Mouse (Mus musculus): ENCODE measurements around the gene Adra1b. TPM values are rescaled to one million over a fixed set of nuclear protein-coding genes. Genes with fewer than 3 reads are reported as not detected.
A peak's percentile ranks its signal among the peaks of the same experiment; 100 is the strongest.

The Adra1b gene
- polyA plus RNA-seq, 1 experiment from 2014 or later: 0.55 TPM

- H3K9me3 ChIP-seq (ENCODE audit: control insufficient read depth, low read length): no peaks in the 10 kb centered on the region
- ATAC-seq (replicated peaks; ENCODE audit: low FRiP score): no peak
- 80% methylated on average over 16 of the region's 16 CpGs for WGBS
- no peak overlapping the region for H3K9ac ChIP-seq (ENCODE audit: low read depth, low read length)
- H3K4me1 ChIP-seq (replicated peaks; ENCODE audit: control insufficient read depth, insufficient read depth, low read length): no peaks in the 10 kb centered on the region
- no peak overlapping the region for H3K4me3 ChIP-seq (ENCODE audit: low read depth, low read length)
- no peak overlapping the region for H3K27ac ChIP-seq (ENCODE audit: low read depth, low read length)
- no peaks in the 10 kb centered on the region for H3K36me3 ChIP-seq (ENCODE audit: control insufficient read depth, insufficient read depth, low read length)
- no peaks in the 10 kb centered on the region for H3K27me3 ChIP-seq (replicated peaks; ENCODE audit: control insufficient read depth, insufficient read depth, low read length)
- no peak for DNase-seq (ENCODE audit: low spot score)
- H3K4me2 ChIP-seq: no peak overlapping the region
These were observed 11.3 kb upstream of the Adra1b start for GRCm38 (mm10) chr11:43912136-43912888.

GRCm38 (mm10) chr11:43911646-43912045, 10.6 kb upstream of the Adra1b start:
- DNase-seq (ENCODE audit: low spot score) (no peak), ATAC-seq (replicated peaks; ENCODE audit: low FRiP score) (no peak)
- Histone ChIP-seq H3K36me3 (ENCODE audit: control insufficient read depth, insufficient read depth, low read length) (no peaks in the 10 kb centered on the region), H3K9ac (ENCODE audit: low read depth, low read length) (no peak overlapping the region), H3K27me3 (replicated peaks; ENCODE audit: control insufficient read depth, insufficient read depth, low read length) (no peaks in the 10 kb centered on the region), H3K4me2 (no peak overlapping the region), H3K27ac (ENCODE audit: low read depth, low read length) (no peak overlapping the region), H3K4me3 (ENCODE audit: low read depth, low read length) (no peak overlapping the region), H3K9me3 (ENCODE audit: control insufficient read depth, low read length) (no peaks in the 10 kb centered on the region), H3K4me1 (replicated peaks; ENCODE audit: control insufficient read depth, insufficient read depth, low read length) (no peaks in the 10 kb centered on the region)
- whole genome bisulfite sequencing: 80% methylated on average over 6 of the region's 6 CpGs

GRCm38 (mm10) chr11:43903351-43903750, 2.3 kb upstream of the Adra1b start:
- H3K27me3 ChIP-seq (replicated peaks; ENCODE audit: control insufficient read depth, insufficient read depth, low read length): no peaks in the 10 kb centered on the region
- no peaks in the 10 kb centered on the region for H3K4me1 ChIP-seq (replicated peaks; ENCODE audit: control insufficient read depth, insufficient read depth, low read length)
- DNase-seq (ENCODE audit: low spot score): no peak
- no peak overlapping the region for H3K4me3 ChIP-seq (ENCODE audit: low read depth, low read length)
- H3K27ac ChIP-seq (ENCODE audit: low read depth, low read length): no peak overlapping the region
- H3K9ac ChIP-seq (ENCODE audit: low read depth, low read length): no peak overlapping the region
- WGBS: 75% methylated on average over 10 of the region's 10 CpGs
- H3K9me3 ChIP-seq (ENCODE audit: control insufficient read depth, low read length): no peaks in the 10 kb centered on the region
- H3K4me2 ChIP-seq: no peak overlapping the region
- no peak for ATAC-seq (replicated peaks; ENCODE audit: low FRiP score)
- no peaks in the 10 kb centered on the region for H3K36me3 ChIP-seq (ENCODE audit: control insufficient read depth, insufficient read depth, low read length)

- no peak overlapping the region for H3K4me2 ChIP-seq
- no peaks in the 10 kb centered on the region for H3K9me3 ChIP-seq (ENCODE audit: control insufficient read depth, low read length)
- 84% methylated on average over 2 of the region's 2 CpGs for WGBS
- H3K9ac ChIP-seq (ENCODE audit: low read depth, low read length): no peak overlapping the region
- no peak overlapping the region for H3K4me3 ChIP-seq (ENCODE audit: low read depth, low read length)
- DNase-seq (ENCODE audit: low spot score) (no peak), ATAC-seq (replicated peaks; ENCODE audit: low FRiP score) (no peak)
- H3K4me1 ChIP-seq (replicated peaks; ENCODE audit: control insufficient read depth, insufficient read depth, low read length): no peaks in the 10 kb centered on the region
- H3K27me3 ChIP-seq (replicated peaks; ENCODE audit: control insufficient read depth, insufficient read depth, low read length): no peaks in the 10 kb centered on the region
- no peak overlapping the region for H3K27ac ChIP-seq (ENCODE audit: low read depth, low read length)
- no peaks in the 10 kb centered on the region for H3K36me3 ChIP-seq (ENCODE audit: control insufficient read depth, insufficient read depth, low read length)
These were observed 1.3 kb downstream of the Adra1b start for GRCm38 (mm10) chr11:43899696-43900095.

- no peaks in the 10 kb centered on the region for H3K36me3 ChIP-seq (ENCODE audit: control insufficient read depth, insufficient read depth, low read length)
- no peak overlapping the region for H3K4me2 ChIP-seq
- DNase-seq (ENCODE audit: low spot score): no peak
- no peak overlapping the region for H3K4me3 ChIP-seq (ENCODE audit: low read depth, low read length)
- 63% methylated on average over 2 of the region's 2 CpGs for WGBS
- no peaks in the 10 kb centered on the region for H3K9me3 ChIP-seq (ENCODE audit: control insufficient read depth, low read length)
- ATAC-seq (replicated peaks; ENCODE audit: low FRiP score): no peak
- H3K27ac ChIP-seq (ENCODE audit: low read depth, low read length): no peak overlapping the region
- no peak overlapping the region for H3K9ac ChIP-seq (ENCODE audit: low read depth, low read length)
- H3K27me3 ChIP-seq (replicated peaks; ENCODE audit: control insufficient read depth, insufficient read depth, low read length): no peaks in the 10 kb centered on the region
- no peaks in the 10 kb centered on the region for H3K4me1 ChIP-seq (replicated peaks; ENCODE audit: control insufficient read depth, insufficient read depth, low read length)
These were observed 5.7 kb downstream of the Adra1b start for GRCm38 (mm10) chr11:43895323-43895722.

- H3K27ac ChIP-seq (ENCODE audit: low read depth, low read length): no peak overlapping the region
- no peaks in the 10 kb centered on the region for H3K4me1 ChIP-seq (replicated peaks; ENCODE audit: control insufficient read depth, insufficient read depth, low read length)
- ATAC-seq (replicated peaks; ENCODE audit: low FRiP score): no peak
- no peak for DNase-seq (ENCODE audit: low spot score)
- 72% methylated on average over 4 of the region's 4 CpGs for WGBS
- no peaks in the 10 kb centered on the region for H3K36me3 ChIP-seq (ENCODE audit: control insufficient read depth, insufficient read depth, low read length)
- no peaks in the 10 kb centered on the region for H3K9me3 ChIP-seq (ENCODE audit: control insufficient read depth, low read length)
- H3K4me2 ChIP-seq: no peak overlapping the region
- no peaks in the 10 kb centered on the region for H3K27me3 ChIP-seq (replicated peaks; ENCODE audit: control insufficient read depth, insufficient read depth, low read length)
- H3K4me3 ChIP-seq (ENCODE audit: low read depth, low read length): no peak overlapping the region
- no peak overlapping the region for H3K9ac ChIP-seq (ENCODE audit: low read depth, low read length)
These were observed 8.5 kb downstream of the Adra1b start for GRCm38 (mm10) chr11:43892546-43892945.

- no peaks in the 10 kb centered on the region for H3K4me1 ChIP-seq (replicated peaks; ENCODE audit: control insufficient read depth, insufficient read depth, low read length)
- DNase-seq (ENCODE audit: low spot score): no peak
- no peaks in the 10 kb centered on the region for H3K27me3 ChIP-seq (replicated peaks; ENCODE audit: control insufficient read depth, insufficient read depth, low read length)
- ATAC-seq (replicated peaks; ENCODE audit: low FRiP score): peak; percentile 58; the same call in 1 of the 2 replicates
- H3K4me2 ChIP-seq: no peak overlapping the region
- WGBS: 71% methylated on average over 3 of the region's 3 CpGs
- H3K27ac ChIP-seq (ENCODE audit: low read depth, low read length): no peak overlapping the region
- no peak overlapping the region for H3K9ac ChIP-seq (ENCODE audit: low read depth, low read length)
- no peaks in the 10 kb centered on the region for H3K9me3 ChIP-seq (ENCODE audit: control insufficient read depth, low read length)
- H3K4me3 ChIP-seq (ENCODE audit: low read depth, low read length): no peak overlapping the region
- no peaks in the 10 kb centered on the region for H3K36me3 ChIP-seq (ENCODE audit: control insufficient read depth, insufficient read depth, low read length)
These were observed 9.6 kb downstream of the Adra1b start for GRCm38 (mm10) chr11:43891457-43891856.

- H3K4me1 ChIP-seq (replicated peaks; ENCODE audit: control insufficient read depth, insufficient read depth, low read length): no peaks in the 10 kb centered on the region
- WGBS: 69% methylated on average over 8 of the region's 8 CpGs
- ATAC-seq (replicated peaks; ENCODE audit: low FRiP score) (no peak), DNase-seq (ENCODE audit: low spot score) (no peak)
- no peaks in the 10 kb centered on the region for H3K9me3 ChIP-seq (ENCODE audit: control insufficient read depth, low read length)
- H3K36me3 ChIP-seq (ENCODE audit: control insufficient read depth, insufficient read depth, low read length): no peaks in the 10 kb centered on the region
- no peak overlapping the region for H3K4me3 ChIP-seq (ENCODE audit: low read depth, low read length)
- H3K4me2 ChIP-seq: no peak overlapping the region
- H3K9ac ChIP-seq (ENCODE audit: low read depth, low read length): no peak overlapping the region
- H3K27ac ChIP-seq (ENCODE audit: low read depth, low read length): no peak overlapping the region
- H3K27me3 ChIP-seq (replicated peaks; ENCODE audit: control insufficient read depth, insufficient read depth, low read length): no peaks in the 10 kb centered on the region
These were observed 11.6 kb downstream of the Adra1b start for GRCm38 (mm10) chr11:43889208-43889915.

GRCm38 (mm10) chr11:43888736-43889135, 12.3 kb downstream of the Adra1b start:
- ATAC-seq (replicated peaks; ENCODE audit: low FRiP score) (no peak), DNase-seq (ENCODE audit: low spot score) (no peak)
- no peaks in the 10 kb centered on the region for H3K36me3 ChIP-seq (ENCODE audit: control insufficient read depth, insufficient read depth, low read length)
- no peak overlapping the region for H3K9ac ChIP-seq (ENCODE audit: low read depth, low read length)
- no peaks in the 10 kb centered on the region for H3K9me3 ChIP-seq (ENCODE audit: control insufficient read depth, low read length)
- H3K27me3 ChIP-seq (replicated peaks; ENCODE audit: control insufficient read depth, insufficient read depth, low read length): no peaks in the 10 kb centered on the region
- no peak overlapping the region for H3K4me3 ChIP-seq (ENCODE audit: low read depth, low read length)
- H3K4me2 ChIP-seq: no peak overlapping the region
- no peak overlapping the region for H3K27ac ChIP-seq (ENCODE audit: low read depth, low read length)
- WGBS: 84% methylated on average over 8 of the region's 8 CpGs
- H3K4me1 ChIP-seq (replicated peaks; ENCODE audit: control insufficient read depth, insufficient read depth, low read length): no peaks in the 10 kb centered on the region
